Mouse (Mus musculus) hematopoietic stem cell, adult 5-6 weeks (primary cell): ENCODE data around the gene Slc10a7. TPM values are rescaled to one million over a fixed set of nuclear protein-coding genes. Genes with fewer than 3 reads are reported as not detected.

Source experiments
- ATAC-seq, 2 experiments: fragments of 125-278 bp in 1 of 2; replicated peaks in 1 of 2; 2 replicates each; pipeline ENCODE4 v1.8.0; 2016 to 2017; ENCODE audit warnings: inconsistent platforms in 2 of 2, mild to moderate bottlenecking in 2 of 2, moderate number of reproducible peaks in 2 of 2, low read depth in 1 of 2, moderate TSS enrichment in 1 of 2; ENCODE audit not compliant: low FRiP score in 2 of 2, poor library complexity in 2 of 2, severe bottlenecking in 2 of 2, insufficient read depth in 1 of 2, low TSS enrichment in 1 of 2
- total RNA-seq: library from RNA; stranded (forward); fragments of 172-1452, 232-1000 nt; gene quantifications from 2 replicates; pipeline ENCODE4 v1.2.3, GENCODE M21; 2017

The Slc10a7 gene
- total RNA-seq, 1 experiment from 2014 or later: 17.7 TPM

GRCm38 (mm10) chr8:78642376-78642775, 133.2 kb downstream of the Slc10a7 start:
- no peak for ATAC-seq

GRCm38 (mm10) chr8:78647000-78647656, 138.0 kb downstream of the Slc10a7 start:
- ATAC-seq: no peak

GRCm38 (mm10) chr8:78647846-78648245, 138.7 kb downstream of the Slc10a7 start:
- no peak for ATAC-seq

GRCm38 (mm10) chr8:78648918-78649317, 139.8 kb downstream of the Slc10a7 start:
- peak in 1 of 2 experiments; percentile 62; a peak in 2 of 4 replicates for ATAC-seq

GRCm38 (mm10) chr8:78651670-78652069, 142.5 kb downstream of the Slc10a7 start:
- no peak for ATAC-seq

GRCm38 (mm10) chr8:78655351-78656045, 146.4 kb downstream of the Slc10a7 start:
- ATAC-seq: no peak

GRCm38 (mm10) chr8:78656700-78657370, 147.7 kb downstream of the Slc10a7 start:
- no peak for ATAC-seq

- ATAC-seq: no peak
Measured at GRCm38 (mm10) chr8:78658172-78658571, 149.0 kb downstream of the Slc10a7 start.

GRCm38 (mm10) chr8:78659617-78660187, 150.6 kb downstream of the Slc10a7 start:
- ATAC-seq: no peak

- no peak for ATAC-seq
Measured at GRCm38 (mm10) chr8:78664306-78664940, 155.3 kb downstream of the Slc10a7 start.

GRCm38 (mm10) chr8:78667399-78667798, 158.3 kb downstream of the Slc10a7 start:
- no peak for ATAC-seq

- ATAC-seq: no peak
Measured at GRCm38 (mm10) chr8:78668206-78668605, 159.1 kb downstream of the Slc10a7 start.

- no peak for ATAC-seq
Measured at GRCm38 (mm10) chr8:78670241-78670640, 161.1 kb downstream of the Slc10a7 start.

GRCm38 (mm10) chr8:78678541-78679219, 169.5 kb downstream of the Slc10a7 start:
- ATAC-seq: no peak

GRCm38 (mm10) chr8:78690795-78691194, 181.6 kb downstream of the Slc10a7 start:
- no peak for ATAC-seq

GRCm38 (mm10) chr8:78698331-78698741, 189.2 kb downstream of the Slc10a7 start:
- ATAC-seq: no peak
